Mouse (Mus musculus): ENCODE results near the gene Nckap5.

GRCm38 (mm10) chr1:126830031-126830927 lies at the start of gene Nckap5:
- TF ChIP-seq CTCF (IDR thresholded peaks at IDR 0.05; ENCODE audit: insufficient read depth, low read depth, low read length), result no peak
- no peak for TF ChIP-seq POLR2A (IDR thresholded peaks at IDR 0.05; ENCODE audit: insufficient read depth, low read depth, low read length)
